Mouse (Mus musculus): ENCODE data around the gene Prcp. TPM values are rescaled to one million over a fixed set of nuclear protein-coding genes. Genes with fewer than 3 reads are reported as not detected.

Gene Prcp
- polyA plus RNA-seq (2014; fragmentation: Illumina TruSeq; extraction: RNeasy Lipid Tissue Mini Kit (QIAGEN cat#74804); ENCODE audit: low read depth, low replicate concordance), result 30.8 TPM

GRCm38 (mm10) chr7:92874116-92874675 is at the start of gene Prcp, which contains the start of gene Ddias:
Gene Prcp (plus strand): TSS chr7:92874470.
Gene Ddias (minus strand): TSS chr7:92874247.

Other genes with a start within 250 kb of the Prcp start
- 279 TPM for gene Ankrd42, start 237.3 kb upstream of the Prcp start, polyA plus RNA-seq (2014; fragmentation: Illumina TruSeq; extraction: RNeasy Lipid Tissue Mini Kit (QIAGEN cat#74804); ENCODE audit: low read depth, low replicate concordance)
- 179 TPM for gene Pcf11, start 204.5 kb upstream of the Prcp start, polyA plus RNA-seq (2014; fragmentation: Illumina TruSeq; extraction: RNeasy Lipid Tissue Mini Kit (QIAGEN cat#74804); ENCODE audit: low read depth, low replicate concordance)
- 3.6 TPM for gene Rab30, start 132.9 kb upstream of the Prcp start, polyA plus RNA-seq (2014; fragmentation: Illumina TruSeq; extraction: RNeasy Lipid Tissue Mini Kit (QIAGEN cat#74804); ENCODE audit: low read depth, low replicate concordance)
- 222 TPM for gene Ddias, start 223 bp upstream of the Prcp start, polyA plus RNA-seq (2014; fragmentation: Illumina TruSeq; extraction: RNeasy Lipid Tissue Mini Kit (QIAGEN cat#74804); ENCODE audit: low read depth, low replicate concordance)
- gene Fam181b, start 205.4 kb downstream of the Prcp start, polyA plus RNA-seq (2014; fragmentation: Illumina TruSeq; extraction: RNeasy Lipid Tissue Mini Kit (QIAGEN cat#74804); ENCODE audit: low read depth, low replicate concordance), result 0.83 TPM